Mouse (Mus musculus): ENCODE results near the gene Mmp7.

Mmp7 gene

DNA sequence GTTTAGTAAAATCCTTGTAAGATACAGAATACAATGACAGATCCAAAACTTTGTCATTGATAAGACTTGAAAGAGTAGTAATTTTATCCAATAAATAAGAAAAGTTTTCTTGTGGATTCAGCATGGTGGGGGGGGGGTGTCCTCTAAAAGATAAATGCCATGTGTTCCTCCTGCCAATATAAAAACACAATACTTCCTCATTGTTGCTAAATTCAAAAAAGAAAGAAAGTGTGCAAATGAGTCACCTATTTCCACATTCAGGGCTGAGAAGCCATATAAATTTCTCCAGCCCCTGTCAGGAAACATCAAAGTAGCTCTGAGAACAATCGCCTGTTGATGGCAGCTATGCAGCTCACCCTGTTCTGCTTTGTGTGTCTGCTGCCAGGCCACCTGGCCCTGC lies at the start of gene Mmp7:
TSS of gene Mmp7 (plus strand) at position 301 of the 400 bp plus-strand sequence.
- DNase-seq (ENCODE audit: low spot score in 2 of 2): no peak

DNA sequence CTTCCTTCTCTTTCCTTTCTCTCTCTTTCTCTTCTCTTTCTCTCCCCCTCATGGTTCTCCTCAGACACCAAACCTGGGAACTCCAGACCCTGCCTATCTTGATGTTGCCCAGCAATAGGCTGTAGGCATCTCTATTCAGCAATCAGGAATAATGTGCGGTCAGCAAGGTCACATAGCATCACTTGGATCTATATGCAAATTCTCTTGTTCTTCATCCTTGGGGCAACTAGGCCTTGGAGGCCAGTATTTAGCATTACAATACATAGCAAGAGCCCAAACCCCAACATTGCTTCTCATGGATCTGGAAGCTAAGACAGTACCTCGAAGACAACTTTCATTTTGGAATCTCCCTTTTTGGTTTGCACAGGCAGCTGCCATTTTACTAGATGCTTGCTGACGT lies 44.0 kb upstream of the Mmp7 start:
- no peak for DNase-seq (ENCODE audit: low spot score in 2 of 2)

DNA sequence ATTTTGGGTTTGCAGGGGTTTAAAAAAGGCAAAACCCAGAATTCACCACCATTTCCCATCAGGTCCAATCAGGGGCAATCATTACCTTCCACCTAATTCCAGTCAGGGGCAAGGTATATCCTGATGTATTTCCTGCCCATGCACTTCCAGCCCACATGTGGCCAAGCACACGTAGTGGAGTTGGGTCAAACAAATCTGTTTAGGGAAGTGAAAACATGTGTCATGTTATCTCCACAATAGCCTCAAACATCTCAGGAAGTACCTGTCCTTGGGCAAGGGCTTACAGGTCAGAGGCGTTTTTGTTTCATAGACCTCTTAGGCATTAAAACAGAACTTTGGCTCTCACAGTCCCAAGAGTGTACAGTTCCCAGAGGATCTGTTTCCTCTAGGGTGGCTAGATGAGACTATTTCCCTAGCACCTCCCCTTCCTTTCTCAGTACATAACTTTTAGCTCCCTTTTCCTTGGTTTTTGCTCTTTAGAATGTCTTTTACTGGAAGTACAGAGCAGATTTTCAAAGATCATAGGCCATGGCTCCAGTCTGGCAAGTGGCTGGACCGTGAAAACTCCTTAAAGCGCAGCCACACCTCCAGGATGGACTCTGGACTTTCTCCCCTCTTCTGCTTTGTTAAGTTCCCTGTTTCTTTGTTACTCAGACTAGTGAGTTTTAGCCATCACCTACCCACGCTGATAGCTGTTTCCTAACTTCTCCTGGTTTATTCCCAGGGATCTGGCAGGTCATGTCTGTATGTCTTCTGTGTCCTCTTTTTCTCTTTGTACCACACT lies 41.3 kb upstream of the Mmp7 start:
- no peak for DNase-seq (ENCODE audit: low spot score in 2 of 2)

DNA sequence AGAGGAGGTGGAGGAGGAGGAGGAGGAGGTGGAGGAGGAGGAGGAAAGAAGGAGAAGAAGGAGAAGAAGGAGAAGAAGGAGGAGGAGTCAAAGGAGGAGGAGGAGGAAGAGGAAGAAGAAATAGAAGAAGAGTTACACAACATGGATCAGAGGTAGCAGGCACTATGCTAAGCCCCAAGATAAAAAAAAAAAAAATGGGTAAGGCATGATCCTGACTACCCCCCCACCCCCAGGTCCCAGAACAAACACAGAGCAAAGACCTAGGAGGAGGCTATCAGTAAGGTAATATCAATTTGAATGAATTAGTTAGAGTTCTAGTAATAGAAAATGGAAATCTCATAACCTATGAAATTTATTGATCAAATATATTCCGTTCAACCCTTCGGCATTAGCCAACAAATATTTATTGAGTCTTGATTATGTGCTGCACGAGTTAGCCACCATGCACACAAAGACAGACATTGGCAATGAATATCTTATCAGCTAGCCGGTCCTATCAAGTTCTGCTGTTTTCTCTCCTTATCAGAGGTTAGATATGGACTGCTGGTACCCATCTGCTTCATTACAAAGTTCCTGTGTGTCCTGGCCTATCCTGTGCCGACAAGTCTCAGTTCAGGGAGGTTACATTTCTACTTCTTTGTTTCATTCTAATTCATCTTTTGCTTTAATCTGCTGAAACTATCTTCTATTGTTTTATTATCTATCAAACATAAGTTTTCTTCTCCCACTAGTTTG lies 39.4 kb upstream of the Mmp7 start:
- no peak for DNase-seq (ENCODE audit: low spot score in 2 of 2)

DNA sequence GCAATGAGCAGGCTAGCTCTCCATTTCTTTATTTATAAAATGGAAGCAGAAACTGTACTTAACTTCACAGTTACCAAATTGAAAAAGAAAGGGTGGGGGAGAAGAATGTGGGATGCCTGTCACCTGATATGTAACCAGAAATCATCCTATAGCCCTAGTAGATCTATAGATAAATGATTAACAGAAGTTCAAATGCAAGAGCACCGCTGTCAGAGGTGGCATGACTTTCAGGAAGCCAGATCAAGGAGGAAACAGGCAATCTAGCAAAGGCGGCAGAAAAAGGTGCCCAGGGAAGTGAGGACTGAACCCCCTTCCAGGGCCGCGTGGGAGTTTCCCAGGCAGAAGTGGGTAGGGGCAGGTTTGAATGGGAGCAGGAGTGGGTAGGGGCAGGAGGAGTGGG lies 33.9 kb upstream of the Mmp7 start:
- DNase-seq (ENCODE audit: low spot score in 2 of 2): no peak

DNA sequence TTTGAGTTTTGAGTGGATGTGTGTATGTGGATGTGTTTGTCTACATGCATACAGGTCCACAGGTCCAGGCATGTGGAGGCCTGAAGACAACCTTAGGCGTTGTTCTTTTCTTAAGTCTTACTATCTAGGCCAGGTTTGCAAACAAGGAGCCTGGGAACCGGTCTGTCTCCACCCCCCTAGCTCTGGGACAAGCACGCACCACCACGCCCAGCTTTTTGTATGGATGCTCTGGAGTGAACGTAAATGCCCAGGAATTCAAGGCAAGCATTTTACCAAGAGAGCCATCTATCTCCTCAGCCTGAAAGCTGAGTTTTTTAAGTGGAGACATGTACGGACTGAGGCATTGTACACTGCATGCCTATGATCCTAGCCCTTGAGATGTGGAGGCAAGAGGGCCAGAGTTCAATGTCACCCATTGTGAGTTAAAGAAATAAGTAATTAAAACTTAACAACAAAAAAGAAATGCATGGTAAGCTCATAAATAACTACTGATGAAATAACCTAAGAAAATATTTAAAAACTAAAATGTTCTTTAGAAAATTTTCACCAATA lies 32.3 kb upstream of the Mmp7 start:
- no peak for DNase-seq (ENCODE audit: low spot score in 2 of 2)

DNA sequence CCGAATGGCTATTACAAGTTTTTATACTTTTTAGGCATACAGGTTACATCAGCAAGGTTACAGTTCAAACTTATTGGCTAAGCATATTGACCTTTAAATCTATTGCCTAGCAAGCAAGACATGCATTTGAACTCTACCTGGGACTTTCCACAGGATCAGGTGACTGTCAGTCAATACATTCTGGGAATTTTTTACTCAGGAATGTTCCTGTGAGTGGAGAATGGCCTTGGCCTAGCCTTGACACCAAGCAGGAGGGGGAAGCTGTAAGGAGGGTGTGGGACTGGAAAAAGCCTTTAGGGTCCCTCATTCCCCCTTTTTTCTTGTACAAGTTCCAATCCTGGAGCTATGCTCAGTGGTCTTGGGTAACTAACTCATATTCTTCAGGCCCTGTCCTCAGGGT lies 30.5 kb upstream of the Mmp7 start:
- no peak for DNase-seq (ENCODE audit: low spot score in 2 of 2)

DNA sequence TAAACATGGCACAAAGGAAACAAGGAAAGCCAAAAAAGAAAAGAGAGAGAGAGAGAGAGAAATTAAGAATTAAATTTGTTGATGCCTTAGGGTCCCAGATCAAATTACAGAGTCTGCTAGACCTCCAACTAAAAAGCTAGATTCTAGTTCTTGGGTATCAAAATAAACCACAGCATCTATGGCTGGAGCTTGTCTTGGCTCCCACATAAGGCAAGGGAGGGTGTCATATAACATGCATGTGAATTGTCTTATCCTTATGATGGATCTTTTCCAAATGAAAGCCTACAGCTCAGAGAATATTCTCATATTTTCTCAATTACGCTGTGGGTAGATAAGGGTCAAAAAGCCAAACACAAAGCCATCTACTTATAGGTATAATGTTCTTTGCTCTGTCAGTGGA lies 22.2 kb upstream of the Mmp7 start:
- DNase-seq (ENCODE audit: low spot score in 2 of 2): no peak

DNA sequence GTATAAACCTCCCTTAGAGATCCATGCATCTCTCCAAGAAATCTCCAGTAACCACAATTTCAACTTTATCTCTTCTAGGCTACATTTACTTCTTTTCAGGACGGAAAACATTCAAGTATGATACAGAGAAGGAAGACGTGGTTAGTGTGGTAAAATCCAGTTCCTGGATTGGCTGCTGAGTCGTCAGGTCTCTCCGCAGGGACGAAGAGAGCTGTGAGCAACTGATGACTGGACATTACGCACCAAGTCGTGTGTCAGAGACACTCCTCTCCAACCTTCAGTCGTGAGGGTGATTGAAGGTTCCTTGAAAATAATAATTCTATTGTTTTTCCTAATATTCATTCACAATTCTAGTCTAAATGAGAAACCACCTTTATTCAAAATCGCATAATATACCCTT lies 18.9 kb upstream of the Mmp7 start:
- no peak for DNase-seq (ENCODE audit: low spot score in 2 of 2)

DNA sequence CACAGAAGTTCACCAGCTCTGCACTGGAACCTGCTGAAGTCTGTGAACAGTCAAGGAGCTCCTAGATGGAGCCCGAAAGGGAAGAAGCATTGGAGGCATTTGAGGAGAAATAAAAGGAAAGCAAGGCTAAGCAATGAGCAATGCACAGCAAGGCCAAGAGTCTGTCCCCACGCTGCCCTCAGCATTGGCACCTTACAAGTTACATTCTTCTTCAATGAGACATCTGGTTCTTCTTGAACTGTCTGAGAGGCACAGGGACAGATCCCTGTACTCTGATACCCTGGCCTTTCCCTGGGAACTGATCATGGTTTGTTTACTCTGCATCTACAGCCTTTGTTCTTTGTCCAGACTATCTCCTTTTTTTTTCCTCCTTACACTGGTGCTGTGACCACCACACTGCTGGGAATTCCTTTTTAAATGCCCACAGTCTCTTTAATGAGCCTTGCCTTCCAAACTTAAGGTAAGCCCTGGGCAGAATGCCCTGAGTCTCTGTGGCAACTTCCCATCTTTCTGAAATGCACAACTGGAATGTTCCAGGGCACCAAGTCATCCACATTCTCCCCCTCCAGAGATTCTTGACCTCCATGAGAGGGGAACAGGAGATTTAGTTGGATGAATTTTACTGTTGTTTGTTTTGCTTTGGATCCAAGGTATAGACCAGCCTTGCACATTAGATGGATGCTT lies 13.6 kb upstream of the Mmp7 start:
- no peak for DNase-seq (ENCODE audit: low spot score in 2 of 2)

DNA sequence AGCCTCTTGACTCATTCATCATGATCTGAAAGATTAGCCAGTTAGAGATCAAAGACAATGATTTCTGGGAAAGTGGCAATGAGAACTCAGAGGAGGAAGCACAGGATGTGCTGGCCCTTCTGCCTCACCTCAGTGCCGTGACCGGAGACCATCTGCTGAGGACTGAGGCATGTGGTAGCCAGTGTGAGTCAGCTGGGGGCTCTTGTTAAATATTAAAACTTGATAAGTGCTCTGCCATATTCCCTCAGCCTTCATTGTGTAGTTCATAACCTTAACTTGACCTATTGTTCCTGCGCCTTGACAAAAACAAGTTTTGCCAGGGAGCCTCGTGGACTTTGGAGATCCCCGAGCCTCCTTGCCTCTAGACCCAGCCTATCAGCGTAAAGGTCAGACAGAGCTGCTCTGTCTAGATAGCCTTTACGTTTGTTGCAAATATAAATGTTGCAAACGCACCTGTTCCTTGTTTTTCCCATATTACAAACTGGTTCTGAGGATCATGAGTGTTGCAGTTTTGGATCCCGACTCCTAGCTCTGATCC lies 9.7 kb upstream of the Mmp7 start:
- DNase-seq (ENCODE audit: low spot score in 2 of 2): no peak

DNA sequence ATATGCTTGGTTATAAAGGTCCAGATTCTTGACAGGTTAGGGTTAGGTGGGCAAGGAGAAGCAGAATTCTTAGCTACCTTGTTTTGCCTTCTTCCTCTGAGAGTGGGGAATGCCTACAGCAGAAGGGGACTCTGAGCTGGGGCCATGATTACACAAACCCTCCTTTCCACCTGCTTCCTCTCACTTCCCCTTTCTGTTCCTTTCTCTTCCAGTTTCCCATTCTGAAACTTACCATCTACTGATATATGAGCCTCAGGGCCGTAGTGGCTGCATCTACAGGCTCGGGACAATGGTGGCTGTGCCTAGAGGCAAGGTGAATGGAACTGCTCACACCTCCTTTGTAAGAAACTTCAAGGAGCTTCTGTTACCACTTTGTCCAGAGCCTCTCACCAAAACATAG lies 5.9 kb upstream of the Mmp7 start:
- DNase-seq (ENCODE audit: low spot score in 2 of 2): no peak

DNA sequence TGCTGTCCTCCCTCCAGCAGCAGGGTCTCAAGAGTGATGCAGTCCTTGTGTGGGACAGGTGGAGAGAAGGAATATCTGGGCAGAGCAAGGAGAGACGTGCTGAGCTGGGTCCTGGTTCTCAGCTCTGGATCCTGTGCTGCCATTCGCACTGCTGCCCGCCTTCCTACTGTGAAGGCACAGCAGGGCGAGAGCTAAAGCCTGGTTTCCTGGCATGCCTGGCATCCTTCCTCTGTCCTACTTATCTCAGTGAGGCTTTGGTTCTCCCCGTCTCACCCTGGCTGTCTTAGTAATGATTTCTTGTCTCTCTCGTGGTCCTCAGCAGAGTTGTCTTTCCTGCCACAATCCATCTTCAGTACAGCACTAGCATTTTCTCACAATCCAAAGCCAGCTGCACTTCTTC lies 2.1 kb upstream of the Mmp7 start:
- DNase-seq (ENCODE audit: low spot score in 2 of 2): no peak

DNA sequence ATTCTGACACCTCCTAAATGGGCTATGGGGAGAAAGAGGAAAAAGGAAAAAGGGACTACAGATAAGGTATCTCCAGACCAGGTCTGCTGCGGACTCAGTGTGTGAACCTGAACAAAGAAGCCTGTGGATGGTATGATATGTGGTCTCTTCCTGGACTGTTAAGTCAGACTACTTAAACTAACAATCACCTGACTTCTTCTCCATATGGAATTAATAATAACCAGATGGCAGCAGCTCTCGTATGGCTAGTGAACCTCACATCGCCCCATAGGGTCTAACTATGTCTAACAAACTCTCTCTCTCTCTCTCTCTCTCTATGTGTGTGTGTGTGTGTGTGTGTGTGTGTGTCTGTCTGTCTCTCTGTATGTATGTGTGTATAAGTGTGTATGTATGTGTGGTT lies 2.1 kb downstream of the Mmp7 start:
- no peak for DNase-seq (ENCODE audit: low spot score in 2 of 2)

DNA sequence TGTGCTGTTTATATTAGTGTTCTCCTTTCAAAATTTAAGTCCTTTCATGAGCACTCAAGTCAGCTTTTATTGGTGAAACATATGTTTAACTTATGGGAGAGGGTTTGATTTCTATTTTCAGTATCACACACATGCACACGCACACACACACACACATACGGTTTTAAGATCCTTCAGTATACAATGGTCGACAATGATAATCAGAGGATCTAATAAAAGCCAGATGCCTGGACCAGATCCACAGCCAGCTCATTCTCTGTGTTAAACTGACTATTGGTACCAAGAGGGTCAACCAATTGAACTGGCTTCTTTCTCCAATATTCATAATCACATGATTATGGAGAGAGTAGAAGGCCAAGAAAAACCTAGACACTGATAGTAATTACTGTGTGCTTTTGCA lies 3.8 kb downstream of the Mmp7 start:
- DNase-seq (ENCODE audit: low spot score in 2 of 2): no peak

DNA sequence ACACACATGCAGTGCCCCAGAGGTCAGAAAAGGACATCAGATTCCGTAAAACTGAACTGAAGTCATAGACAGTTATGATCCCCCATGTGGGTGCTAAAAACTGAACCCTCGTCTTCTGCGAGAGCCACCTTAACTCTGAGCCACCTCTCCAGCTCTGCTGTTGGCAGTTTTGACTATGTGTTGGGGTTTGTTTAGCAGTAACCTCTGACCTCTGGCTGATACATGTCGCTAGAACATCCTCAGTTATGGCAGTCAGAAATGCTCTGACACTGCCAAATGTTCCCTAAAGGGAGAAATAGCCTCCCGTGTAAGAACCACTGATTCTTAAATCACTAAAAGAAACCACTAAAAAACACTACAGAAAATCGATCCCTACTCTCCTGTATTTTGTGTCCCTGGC lies 16.8 kb downstream of the Mmp7 start:
- DNase-seq (ENCODE audit: low spot score in 2 of 2): no peak

DNA sequence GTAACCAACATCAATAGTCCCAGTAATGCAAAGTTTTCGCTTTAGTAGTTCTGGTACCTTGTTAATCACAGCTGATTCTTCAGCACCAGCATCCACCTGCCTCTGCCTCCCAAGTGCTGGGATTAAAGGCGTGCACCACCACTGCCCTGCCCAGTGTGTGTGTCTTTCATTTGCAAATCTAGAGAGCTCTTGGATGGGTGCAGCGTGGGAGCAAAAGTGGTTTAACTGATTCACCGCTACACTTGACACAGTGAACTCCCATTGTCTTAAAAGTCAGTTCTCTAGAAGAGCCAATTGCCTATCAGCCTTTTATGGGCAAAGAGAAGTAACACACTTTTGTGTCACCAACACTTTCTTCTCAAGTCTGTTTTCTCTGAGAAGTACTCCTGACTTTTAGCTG lies 19.3 kb downstream of the Mmp7 start:
- DNase-seq (ENCODE audit: low spot score in 2 of 2): no peak

DNA sequence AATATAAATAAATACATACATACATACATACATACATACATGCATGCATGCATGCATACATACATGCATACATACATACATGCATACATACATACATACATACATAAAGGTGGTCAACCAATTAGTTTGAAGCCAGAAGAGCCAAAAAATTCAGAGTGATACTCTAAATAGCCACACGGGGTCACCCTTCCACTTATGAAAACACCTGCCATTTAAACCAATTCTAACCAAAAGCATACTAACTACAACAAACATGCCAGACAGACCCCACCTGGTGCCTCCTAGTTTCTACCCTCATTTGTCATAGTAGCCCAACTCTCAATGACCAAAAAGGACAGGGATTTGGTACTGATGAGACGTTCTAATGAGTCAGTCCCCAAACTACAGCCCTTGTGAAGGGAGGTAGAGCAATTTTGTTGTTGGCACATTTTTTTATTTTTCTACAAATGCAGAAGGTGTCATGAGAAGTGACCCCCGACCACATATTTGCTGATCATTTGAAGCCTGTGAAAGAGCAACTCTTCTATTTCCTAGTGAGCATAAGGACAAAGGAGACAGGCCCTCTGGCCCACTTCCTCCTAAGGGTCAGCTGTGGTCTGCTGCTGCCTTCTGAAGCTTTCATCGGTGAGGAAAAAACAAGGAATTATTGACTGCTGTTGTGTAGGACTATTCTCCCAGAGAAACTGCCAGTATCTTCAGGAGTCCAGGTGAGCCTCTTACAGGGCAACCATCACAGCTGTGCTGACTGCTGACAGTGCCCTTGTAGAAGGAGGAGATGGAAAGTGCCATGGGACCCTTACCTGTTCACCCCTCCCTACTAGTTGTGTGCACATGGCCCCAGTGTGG lies 22.4 kb downstream of the Mmp7 start:
- DNase-seq (ENCODE audit: low spot score in 2 of 2): no peak

DNA sequence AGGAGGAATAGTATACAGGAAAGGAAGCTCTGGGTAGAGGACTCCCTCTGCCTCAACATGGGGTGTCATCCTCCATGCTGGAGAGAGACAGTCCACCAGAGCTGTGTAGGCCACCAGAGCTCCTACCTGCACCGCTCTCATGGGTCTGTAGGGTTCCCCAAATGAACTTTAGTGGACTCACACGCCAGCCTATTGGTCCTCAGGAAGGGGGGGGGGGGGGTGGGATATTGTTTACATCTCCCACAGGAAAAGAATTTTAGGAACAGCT lies 23.0 kb downstream of the Mmp7 start:
- DNase-seq (ENCODE audit: low spot score in 2 of 2): no peak

DNA sequence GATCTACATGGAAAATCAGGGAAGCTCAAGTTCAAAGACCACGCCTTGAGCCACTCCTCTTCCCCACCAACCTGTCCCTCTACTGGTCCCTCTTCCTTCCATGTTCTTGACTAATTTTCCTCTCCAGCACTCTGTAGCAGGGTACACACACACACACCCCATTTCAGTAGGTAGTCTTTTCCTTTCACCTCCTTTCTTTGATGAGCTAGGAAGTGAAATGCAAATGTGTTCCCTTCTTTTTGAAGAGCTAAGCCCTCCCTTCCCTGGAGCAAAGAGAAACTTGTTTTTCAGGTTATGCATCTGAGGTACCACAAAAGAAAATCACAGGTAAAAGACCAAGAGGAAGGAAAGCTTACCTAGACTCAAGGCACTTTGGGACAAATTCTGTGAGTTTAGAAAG lies 29.7 kb downstream of the Mmp7 start:
- no peak for DNase-seq (ENCODE audit: low spot score in 2 of 2)

DNA sequence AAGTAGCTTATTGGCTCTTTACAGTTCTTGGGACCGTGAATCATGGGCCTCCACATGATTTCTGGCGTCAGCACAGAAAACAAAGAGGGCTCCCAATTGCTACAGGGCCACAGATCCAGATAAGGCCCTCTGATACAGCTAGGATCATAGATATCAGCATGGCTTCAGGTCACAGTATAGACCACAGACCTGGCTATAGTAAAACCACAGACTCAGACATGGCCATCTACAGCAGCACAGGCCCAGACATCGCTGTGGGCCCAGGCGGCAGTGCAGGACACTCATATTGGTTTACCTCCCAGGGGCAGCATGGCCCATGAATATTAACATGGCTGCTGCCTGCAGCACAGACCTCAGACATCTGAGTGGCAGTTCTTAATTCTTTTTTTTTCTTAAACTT lies 37.1 kb downstream of the Mmp7 start:
- DNase-seq (ENCODE audit: low spot score in 2 of 2): no peak

DNA sequence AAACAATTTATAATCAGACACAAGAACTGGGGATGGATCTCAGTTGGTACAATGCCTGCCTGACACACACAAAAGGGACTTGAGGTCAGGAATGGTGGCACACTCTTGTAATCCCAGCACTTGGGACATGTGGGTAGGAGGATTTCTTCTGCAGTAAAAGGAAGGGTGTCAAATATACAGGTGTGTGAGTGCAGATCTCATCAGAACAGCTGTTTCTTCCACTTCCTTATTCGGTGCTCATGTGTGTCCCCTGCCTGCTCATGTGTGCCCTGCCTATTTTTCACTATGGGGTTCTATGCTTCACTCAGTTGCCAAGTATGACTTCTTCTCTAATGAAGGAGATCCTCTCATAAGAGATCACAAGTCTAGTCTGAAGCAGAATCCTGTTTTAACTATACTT lies 50.8 kb downstream of the Mmp7 start:
- no peak for DNase-seq (ENCODE audit: low spot score in 2 of 2)

Measured in urinary bladder, postnatal 36 days (tissue).